Mouse (Mus musculus) left cerebral cortex, adult 8-10 months (tissue): ENCODE measurements around the gene Aox3. TPM values are rescaled to one million over a fixed set of nuclear protein-coding genes. Genes with fewer than 3 reads are reported as not detected.

Experiments
- DNase-seq, 2 experiments: peaks; one replicate each; pipeline ENCODE4 v3.0.0; 2022; ENCODE audit warnings: low spot score in 2 of 2
- total RNA-seq, 4 experiments: library from RNA; stranded (reverse); gene quantifications; 2 replicates each; pipeline ENCODE4 v1.2.4; 2022

Gene Aox3
- total RNA-seq, 4 experiments from 2014 or later: 3.3 to 4.1 (median 3.9) TPM

DNA sequence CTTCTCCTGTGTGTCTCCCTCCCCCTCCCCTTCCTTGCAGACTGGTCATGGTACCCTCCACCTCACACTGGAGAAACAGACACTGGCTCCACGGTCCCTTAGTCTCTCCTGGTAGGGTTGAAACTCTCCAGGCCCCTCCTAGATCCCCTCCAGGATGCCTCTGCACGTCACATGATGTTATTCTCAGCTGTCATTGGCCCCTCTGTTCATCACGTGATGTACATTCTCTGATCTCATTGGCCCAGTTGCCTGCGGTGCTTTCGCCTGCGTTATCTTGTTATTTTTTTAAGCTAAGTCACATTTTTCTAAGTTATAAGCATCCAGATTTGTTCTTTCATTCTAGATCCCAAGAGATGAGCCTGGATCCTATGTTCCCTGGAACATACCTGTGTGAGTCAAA, 7.2 kb upstream of the Aox3 start:
- DNase-seq: no peak

DNA sequence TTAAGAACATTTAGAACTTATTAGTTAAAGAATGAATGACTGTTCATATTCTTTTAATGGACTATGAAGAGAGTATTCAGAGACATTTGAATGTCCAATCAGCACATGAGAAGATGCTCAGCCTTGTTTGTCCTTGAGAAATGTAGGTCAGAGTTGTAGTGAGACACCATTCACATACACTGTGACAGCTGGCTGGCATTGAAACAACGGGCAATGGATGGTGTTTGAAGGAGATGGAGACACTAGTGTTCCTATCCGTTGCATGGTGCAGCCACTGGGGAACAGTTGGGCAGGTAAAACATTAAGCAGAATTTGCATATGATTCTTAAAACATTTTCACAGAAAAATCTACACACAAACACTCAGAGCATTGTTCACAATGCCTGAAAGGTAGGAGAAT, 5.9 kb upstream of the Aox3 start:
- DNase-seq: no peak

DNA sequence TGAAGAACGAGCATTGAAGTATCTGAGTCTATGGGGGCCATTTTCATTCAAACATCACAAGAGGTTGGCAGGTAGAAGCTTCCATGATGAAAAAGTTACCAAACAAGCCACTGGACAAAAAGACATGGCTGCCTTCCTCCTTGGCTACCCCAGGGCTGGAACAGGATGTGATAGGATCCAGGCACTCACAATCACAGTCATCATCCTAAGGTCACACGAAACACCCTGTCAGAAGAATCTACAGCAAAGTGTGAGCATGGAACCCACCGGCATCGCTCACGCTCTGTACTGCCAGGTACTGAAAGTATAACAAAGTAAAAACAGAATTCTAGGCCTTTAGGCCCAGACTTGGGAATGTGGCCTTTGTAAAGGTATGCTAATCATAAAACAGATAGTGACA, 2.7 kb upstream of the Aox3 start:
- no peak for DNase-seq

DNA sequence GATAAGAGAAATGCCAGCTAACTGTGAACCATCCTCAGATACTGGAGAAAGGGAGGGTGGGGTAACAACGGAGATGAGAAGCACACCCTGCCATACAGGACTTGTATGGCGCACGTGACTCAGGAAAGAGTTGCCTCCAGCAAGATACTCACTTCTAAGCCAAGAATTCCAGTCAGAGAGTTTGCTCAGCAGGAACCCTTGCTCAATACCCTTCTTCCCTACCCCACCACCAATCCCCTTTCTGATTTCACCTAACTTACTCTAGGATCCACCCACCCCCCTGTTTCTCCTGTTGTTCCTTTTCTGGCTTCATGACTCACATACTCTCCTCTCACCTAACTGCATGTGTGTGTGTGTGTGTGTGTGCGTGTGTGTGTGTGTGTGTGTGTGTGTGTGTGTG, 1.6 kb upstream of the Aox3 start:
- DNase-seq: no peak

DNA sequence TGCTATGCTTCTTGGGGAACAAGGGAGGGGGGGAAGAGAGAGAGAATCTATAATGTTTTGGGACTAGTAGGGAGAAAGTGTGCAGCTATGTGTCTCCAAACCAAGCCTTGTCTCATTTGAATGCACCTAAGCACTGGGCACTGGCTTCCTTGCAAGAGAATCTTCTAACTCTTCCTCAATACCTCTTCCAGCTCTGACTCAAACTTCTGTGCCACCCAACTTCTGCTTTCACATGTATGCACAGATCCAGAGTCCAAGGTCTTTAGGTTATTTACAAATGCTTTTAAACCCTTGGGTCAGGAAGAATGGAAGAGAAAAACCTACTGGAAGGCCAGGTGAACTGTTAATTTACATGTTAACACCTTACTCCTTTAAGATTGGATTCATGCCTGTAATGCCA, 511 bp downstream of the Aox3 start:
- no peak for DNase-seq

DNA sequence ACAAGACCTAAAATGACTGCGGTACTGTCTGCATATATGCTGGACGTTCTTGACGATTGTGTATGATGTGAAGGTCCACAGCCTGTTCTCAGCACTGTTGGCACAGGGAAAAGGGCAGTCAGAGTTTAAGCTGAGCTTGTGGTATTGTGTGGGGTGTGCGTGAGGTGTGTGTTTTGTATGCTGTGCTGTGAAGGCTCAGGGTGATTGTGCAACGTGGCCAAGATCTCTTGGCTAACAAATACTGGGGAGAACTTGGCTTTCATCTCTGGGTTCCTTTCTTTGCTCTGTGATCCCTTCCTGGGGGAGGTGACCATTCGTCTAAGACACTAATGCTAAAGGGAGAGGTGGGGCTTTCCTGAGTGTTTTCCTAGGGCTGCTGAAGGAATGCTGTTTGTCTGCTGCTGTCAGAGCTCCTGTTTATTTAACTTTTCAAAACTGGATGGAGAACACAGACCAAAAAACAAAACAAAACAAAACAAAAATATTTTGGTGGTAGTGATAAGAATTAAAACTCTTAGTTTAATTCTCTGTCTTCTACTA, 1.2 kb downstream of the Aox3 start:
- DNase-seq: no peak

DNA sequence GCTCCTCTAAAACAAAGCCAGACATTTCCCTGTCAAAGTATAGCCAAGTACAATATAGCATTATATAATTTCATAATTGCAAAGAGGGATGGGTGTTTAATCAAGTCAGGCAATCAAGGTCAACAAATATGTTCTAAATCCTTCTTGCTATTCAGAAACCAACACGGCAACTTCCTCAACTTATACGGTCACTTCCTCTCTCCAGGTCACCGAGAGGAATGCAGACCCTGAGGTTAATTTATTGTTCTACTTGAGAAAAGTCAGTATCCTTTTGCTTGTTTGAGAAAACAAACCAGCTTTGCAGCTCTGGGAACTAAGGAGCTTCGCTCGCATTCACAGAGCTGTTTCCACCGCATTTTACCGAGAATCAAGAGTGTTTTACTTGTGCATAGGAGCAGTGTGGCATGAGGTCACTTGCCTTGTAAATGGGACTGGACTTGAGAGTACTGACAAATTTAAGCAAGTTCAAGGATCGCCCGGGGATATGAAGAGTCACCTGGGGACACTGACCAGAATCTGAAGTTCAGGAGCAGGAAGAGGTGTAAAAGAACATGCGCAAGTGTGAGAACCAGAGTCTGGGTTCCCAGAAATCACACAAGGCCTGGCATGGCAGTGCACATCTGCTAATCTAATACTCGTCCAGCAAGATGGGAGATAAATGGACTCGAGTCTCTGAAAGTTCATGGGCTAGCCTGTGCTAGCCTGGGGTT, 1.9 kb downstream of the Aox3 start:
- DNase-seq: no peak

DNA sequence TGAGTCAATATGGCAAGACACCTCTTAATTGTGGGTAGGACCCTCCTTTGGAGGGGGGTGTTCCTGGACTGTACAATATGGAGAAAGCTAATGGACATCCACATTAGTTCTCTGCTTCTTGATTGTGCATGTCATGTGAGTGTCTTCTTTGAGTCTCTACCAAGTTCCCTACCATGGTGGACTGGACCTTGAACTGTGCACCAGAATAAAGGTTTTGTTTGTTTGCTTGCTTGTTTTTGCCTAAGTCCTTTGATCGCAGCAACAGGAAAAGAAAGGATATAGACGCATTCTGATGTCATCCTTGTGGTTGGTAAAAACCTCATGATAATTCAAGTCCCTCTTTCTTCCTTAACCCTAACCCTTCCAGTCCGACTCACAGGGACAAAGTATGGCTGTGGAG, 5.3 kb downstream of the Aox3 start:
- no peak for DNase-seq

DNA sequence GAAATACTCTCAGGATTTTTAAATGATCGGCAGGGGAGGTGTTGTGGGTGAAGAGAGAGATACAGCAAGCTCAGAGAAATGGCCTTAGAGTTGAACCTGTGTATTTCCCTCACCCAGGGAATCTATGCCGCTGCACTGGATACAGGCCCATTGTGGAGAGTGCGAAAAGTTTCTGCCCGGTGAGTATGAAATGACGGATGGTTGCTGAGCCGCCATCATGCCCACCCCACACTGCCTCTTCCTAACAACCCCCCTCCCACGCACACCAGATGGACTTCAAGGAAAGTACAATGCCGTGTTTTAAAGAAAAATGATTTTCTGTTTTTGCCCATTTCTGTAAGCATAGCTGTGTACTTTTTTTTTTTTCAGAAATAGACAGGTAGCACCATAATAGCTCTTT, 12.0 kb downstream of the Aox3 start:
- DNase-seq: no peak

DNA sequence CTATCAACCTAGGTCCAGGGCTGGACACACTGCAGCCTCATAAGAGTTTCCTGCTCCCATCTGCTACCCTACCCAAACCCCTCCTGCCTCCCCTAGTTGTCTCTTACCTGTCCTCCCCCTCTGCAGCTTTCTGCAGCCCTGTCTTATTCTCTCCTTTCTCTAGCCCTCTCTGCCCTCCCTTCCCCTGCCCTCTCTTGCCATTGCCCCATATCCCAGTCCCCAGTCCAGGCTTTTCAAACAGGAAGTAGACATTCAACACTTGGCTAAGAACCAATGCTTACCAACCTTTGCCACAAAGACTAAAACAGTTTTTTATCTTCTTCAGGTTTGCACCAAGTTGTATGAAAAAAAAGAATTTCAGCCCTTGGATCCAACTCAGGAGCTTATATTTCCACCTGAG, 25.0 kb downstream of the Aox3 start:
- DNase-seq: no peak

DNA sequence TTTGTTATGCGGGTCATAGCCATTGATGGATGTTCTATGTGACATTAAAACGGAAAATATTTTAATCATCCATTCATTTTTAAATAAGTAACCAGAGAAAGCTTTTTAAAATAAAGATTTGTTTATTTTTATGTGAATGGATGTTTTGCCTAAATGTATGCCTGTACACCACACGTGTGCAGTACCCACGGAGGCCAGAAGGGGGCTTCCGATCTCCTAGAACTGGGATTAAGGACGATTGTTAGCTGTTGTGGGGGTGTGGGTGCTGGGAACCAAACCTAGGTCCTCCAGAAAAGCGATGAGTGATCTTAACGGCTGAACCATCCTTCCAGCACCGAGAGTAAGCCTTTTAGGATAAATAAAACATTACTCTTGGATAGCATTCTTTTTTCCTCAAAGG, 26.1 kb downstream of the Aox3 start:
- DNase-seq: no peak

DNA sequence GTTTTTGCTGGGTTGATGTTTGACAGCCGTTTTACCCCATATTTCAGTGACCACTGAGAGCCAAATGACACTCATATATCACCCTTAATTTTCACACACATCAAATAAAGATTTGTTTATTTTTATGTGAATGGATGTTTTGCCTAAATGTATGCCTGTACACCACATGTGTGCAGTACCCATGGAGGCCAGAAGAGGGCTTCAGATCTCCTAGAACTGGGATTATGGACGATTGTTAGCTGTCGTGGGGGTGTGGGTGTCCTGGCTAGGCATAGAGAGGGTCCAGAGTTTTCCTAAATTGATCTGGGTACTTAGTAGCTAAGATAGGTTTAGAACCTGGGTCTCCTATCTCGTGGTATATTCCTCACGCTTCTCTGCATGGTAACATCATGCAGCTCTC, 27.7 kb downstream of the Aox3 start:
- DNase-seq: no peak

DNA sequence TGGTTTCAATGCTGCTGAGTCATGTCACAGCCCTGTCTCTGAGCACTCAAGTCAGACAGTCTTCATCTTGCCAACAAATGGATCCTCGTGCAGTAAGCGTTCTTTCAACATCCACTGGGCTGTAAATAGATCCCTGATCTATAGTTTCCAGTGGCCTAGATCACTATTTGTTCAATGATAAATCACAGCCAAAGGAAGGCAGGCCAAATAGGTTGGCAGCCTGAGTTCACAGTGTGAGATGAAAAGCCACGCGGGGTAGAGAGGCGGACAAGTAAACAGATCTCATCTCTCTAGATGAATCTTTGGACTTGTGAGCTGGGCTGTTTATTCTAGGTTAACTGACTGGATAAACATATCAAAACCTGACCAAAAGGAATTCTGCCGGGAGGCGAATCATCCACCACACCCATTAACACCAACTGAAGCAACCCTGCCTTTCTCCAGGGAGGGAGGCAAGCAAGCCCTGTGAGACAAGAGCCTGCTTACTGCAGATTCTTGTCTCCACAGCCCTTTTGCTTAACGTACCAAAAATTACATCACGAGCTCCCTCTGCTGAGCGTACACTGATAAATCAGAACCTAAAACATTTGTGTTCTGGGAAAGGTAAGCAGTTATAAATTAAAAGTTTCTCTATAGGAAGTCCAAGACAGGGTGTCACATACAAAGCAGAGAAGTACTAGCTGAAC, 31.6 kb downstream of the Aox3 start:
- DNase-seq: peak; percentile 9 to 25

DNA sequence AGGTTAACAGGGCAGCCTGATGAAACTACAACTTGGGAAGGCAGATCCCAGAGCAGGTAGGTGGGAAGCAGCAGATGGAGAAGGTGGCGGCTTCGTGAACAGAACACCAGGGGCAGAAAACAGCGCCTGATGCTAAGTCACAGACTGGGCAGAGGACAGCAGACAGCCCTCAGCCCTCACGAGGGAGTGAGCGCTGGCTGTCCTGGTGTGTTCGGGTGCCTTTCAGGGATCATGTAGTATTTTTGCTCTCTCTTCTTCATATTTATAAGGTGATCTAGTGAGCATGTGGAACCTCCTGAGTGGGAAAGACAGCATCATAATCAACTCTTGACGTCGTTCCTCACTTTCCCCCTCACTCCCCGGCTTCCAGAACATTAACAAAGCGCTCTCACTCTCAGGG, 33.1 kb downstream of the Aox3 start:
- DNase-seq: no peak

DNA sequence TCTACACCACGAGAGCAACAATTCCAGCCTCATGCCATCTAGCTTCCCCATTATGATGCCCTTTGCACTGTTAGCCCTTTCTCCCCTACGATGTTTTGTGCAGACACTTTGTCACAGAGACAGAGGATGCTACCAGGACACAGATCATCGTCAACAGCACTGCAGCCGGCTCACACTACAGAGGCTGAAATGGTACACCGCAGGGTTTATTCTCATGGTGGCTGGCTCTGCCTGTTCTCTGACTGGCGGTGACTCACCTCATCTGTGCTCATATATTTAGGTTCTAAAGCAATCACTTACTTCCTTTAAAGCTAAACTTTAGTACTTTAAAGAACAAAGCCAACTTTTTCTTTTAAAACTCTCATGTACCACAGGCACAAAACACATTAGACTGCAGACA, 34.8 kb downstream of the Aox3 start:
- DNase-seq: no peak

DNA sequence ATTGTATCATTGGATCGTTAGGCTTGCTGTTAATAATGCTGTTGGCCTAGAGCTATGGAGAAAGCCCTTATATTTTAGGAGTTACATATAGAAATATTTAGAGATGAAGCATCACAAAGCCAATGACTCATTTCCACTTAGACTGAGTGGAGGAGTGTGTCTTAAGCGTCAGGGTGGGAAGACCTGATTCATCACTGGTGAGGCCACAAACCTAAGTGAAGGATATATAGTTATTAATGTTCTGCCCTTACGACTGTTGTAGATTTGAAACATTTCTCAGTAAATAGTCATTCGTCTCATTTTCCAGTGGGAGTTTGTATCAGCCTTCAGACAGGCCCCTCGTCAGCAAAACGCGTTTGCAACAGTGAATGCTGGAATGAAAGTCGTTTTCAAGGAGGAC, 39.3 kb downstream of the Aox3 start:
- DNase-seq: no peak

DNA sequence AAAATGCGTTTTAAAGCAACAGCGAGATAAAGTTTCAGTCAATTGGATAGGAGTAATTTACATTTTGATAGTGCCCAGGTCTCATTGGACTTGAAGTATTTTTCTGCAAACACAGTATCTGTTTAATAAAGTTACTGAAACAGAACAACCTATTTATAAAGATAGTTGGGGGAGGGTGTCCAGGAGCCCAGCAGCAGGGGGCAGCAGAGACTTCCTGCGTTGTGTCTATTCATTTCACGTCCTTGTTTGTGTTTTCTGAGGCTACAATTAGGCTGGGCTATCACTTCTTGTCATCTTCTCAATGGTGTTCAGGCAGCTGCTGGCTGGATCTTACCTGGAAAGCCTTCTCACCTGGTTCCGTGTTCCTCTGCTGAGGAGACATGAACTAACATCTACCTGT, 43.8 kb downstream of the Aox3 start:
- no peak for DNase-seq

DNA sequence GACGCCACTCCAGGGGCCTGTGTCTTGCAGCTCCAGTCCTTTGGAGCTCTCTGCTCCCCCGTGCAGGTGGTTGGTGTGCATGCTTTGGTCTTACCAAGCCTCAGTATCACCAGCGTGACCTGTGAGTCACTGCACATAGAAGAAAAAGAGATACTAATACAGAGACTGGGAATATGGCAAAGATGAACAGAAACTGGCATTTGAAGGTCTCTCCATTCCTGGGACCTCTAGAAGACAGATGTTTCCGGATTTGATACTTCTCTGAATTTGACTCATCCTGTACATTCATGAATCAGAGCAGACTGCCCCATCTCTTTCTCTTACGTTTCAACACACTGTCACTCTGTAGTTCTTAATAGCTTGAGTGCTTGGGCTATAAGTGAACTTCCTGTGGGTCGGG, 57.0 kb downstream of the Aox3 start:
- DNase-seq: no peak

DNA sequence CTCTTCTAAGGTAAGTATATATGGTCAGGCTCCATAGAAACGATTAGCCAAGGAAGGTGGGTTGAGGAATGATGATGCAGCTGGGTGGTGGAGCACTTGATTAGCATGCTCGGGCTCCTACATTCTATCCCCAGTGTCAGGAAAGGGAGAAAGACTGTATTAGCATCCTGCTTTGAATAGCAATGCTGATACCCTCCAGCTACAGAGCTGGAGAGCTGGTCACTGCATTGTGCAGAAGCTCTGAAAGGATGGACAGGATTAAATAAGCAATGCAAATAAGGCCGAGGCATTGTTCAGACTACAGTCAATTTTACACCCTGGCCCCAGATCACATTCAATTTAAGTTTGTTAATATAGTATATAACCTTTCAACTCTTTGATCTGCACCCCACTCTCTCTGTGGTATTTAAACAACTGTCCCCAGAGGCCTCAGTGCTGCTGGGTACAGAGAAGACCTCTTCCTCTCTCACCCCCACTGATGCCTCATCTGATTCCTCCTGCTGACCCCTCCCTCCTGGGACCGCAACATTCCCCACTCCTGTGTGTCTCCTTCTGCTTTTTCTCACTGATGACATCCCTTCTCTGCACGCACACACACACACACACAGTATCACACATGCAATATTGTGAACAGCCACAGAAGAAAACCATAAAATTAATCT, 75.7 kb downstream of the Aox3 start:
- no peak for DNase-seq

DNA sequence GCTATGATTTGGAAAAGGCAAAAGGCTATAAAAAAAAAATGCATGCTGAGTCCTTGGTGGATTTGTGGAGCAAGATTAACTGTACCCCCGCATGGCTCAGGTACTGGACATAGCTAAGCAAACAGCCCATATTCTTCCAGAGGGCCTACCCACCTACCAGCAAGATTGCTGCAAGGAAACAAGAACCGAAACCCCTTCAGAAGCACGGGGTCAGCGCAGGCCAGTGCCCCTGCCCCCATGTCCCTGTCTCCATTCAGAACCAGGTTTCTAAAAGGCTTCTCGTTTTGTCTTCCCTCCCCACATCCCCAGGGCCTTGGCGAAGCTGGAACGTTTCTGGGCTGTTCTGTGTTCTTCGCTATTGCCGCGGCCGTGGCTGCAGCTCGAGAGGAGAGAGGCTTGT, 81.4 kb downstream of the Aox3 start:
- no peak for DNase-seq

DNA sequence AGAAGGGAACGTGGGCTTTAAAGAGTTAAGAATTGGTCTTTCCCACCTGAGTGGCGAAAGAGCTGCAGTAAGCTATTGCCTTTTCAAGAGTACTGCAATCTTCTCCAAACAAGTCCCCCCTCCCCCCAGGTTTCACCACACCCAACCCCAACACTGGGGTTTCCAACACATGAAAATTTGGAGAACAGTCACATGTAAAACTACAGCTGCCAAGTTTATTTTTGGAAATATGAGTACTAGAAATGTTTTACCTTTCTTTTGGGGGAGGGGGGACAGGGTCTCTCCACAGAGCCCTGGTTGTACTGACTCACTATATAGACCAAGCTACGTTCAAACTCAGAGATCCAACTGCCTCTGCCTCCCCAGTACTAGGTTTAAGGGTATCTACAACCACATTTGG, 82.1 kb downstream of the Aox3 start:
- DNase-seq: no peak

DNA sequence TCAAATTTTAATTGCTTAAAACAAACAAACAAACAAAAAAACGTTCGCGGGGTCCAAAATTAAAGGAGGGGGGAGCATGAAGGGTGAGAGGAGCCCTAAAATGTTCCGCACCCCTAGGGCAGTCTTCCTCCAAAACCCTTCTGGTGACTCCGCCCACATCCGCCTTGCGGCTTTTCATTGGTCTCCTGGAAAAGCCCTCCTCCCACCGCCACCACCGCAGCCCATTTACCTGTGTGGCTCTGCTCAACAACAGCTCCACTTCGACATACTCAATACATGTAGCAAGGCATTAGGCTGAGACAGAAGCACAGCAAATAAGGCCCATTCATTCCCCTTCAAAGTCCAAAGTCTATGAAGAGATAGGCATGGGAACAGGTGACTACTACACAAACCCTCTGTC, 82.6 kb downstream of the Aox3 start:
- no peak for DNase-seq

DNA sequence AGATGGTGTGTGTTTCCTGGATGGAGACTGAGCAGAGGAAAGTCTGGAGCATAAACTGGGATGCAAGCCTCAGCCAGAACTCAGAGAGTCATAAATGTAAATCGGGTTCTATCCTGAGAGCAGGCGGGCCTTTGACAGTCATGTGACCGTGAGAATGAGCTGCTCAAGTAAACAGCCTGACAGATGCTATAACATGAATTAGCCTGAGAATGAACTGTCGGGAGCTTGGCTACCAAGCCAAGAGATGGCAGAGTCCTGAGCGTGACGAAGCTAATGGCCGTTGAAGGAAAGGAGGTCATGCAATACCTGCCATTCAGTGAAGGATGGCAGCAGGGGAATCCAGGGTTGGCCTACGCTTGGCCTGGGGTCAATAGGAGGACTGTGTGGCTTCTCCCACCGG, 84.1 kb downstream of the Aox3 start:
- DNase-seq: no peak
